Mouse (Mus musculus) limb, embryonic 10.5 days (tissue): ENCODE measurements around the gene Serpinb9b. TPM values are rescaled to one million over a fixed set of nuclear protein-coding genes. Genes with fewer than 3 reads are reported as not detected.

ENCODE experiments used
- DNase-seq: peaks from one replicate; pipeline ENCODE4 v3.0.0-alpha.2; 2017; ENCODE audit warnings: low spot score
- H3K27ac ChIP-seq: fragments of 300-500 bp; sonication (generic); 2 replicates; pipeline ENCODE4 v1.5.1; 2016; ENCODE audit warnings: mild to moderate bottlenecking
- H3K27me3 ChIP-seq: fragments of 300-500 bp; sonication (generic); 2 replicates; pipeline ENCODE4 v1.6.1; 2016; ENCODE audit warnings: low read depth, mild to moderate bottlenecking; ENCODE audit not compliant: poor library complexity, severe bottlenecking
- H3K36me3 ChIP-seq: fragments of 300-500 bp; sonication (generic); 2 replicates; pipeline ENCODE4 v1.6.1; 2016; ENCODE audit warnings: mild to moderate bottlenecking, moderate library complexity
- H3K4me1 ChIP-seq: fragments of 300-500 bp; sonication (generic); 2 replicates; pipeline ENCODE4 v1.6.1; 2016
- H3K4me3 ChIP-seq: fragments of 300-500 bp; sonication (generic); 2 replicates; pipeline ENCODE4 v1.5.1; 2016; ENCODE audit warnings: mild to moderate bottlenecking, moderate library complexity
- H3K9me3 ChIP-seq: fragments of 300-500 bp; sonication (generic); replicated peaks from 2 replicates; pipeline ENCODE4 v1.6.1; 2016; ENCODE audit warnings: mild to moderate bottlenecking
- WGBS: fragments of 180-500 bp; shearing (Covaris S2); methylation state at CpG from one replicate; pipeline ENCODE4 v1.1.7; 2016; 5-methylcytosine and 5-hydroxymethylcytosine counted together
- polyA plus RNA-seq: library from polyadenylated mRNA; unstranded; fragments of >200 nt; fragmentation: Nextera tagmentation; extraction: Ambion mirVana; gene quantifications from 2 replicates; pipeline ENCODE4 v1.2.1, GENCODE M21; 2016

Serpinb9b gene
- polyA plus RNA-seq, 1 experiment from 2014 or later: not detected

GRCm38 (mm10) chr13:33089566-33089965 lies 62.4 kb downstream of the Serpinb9b start:
- no peaks in the 10 kb centered on the region for H3K36me3 ChIP-seq
- 87% methylated on average over 3 of the region's 3 CpGs for WGBS
- H3K9me3 ChIP-seq: peaks cover 5% of the 10 kb centered on the region; the same call in 1 of the 2 replicates
- no peak for DNase-seq
- no peak overlapping the region for H3K27ac ChIP-seq
- no peaks in the 10 kb centered on the region for H3K27me3 ChIP-seq
- no peak overlapping the region for H3K4me3 ChIP-seq
- H3K4me1 ChIP-seq: no peaks in the 10 kb centered on the region

GRCm38 (mm10) chr13:33090546-33090945 lies 63.3 kb downstream of the Serpinb9b start:
- Histone ChIP-seq H3K27me3 (no peaks in the 10 kb centered on the region), H3K4me1 (no peaks in the 10 kb centered on the region), H3K9me3 (peaks cover 5% of the 10 kb centered on the region; the same call in 1 of the 2 replicates), H3K4me3 (no peak overlapping the region), H3K27ac (no peak overlapping the region), H3K36me3 (no peaks in the 10 kb centered on the region)
- 76% methylated on average over 1 of the region's 1 CpGs for WGBS
- DNase-seq: no peak

GRCm38 (mm10) chr13:33091306-33091705 lies 64.1 kb downstream of the Serpinb9b start:
- 95% methylated on average over 1 of the region's 1 CpGs for WGBS
- H3K4me3 ChIP-seq: no peak overlapping the region

More at GRCm38 (mm10) chr13:33091306-33091705, 64.1 kb downstream of the Serpinb9b start:
- Histone ChIP-seq H3K27ac (no peak overlapping the region), H3K36me3 (no peaks in the 10 kb centered on the region), H3K27me3 (no peaks in the 10 kb centered on the region), H3K4me1 (no peaks in the 10 kb centered on the region), H3K9me3 (peaks cover 5% of the 10 kb centered on the region; the same call in 1 of the 2 replicates)
- DNase-seq: no peak

Other genes with a start within 250 kb of the Serpinb9b start
- gene Mylk4, start 243.5 kb upstream of the Serpinb9b start, polyA plus RNA-seq: 0.13 and 0.26 TPM in 2 replicates
- gene Wrnip1, start 225.4 kb upstream of the Serpinb9b start, polyA plus RNA-seq: 14.8 and 20.6 TPM in 2 replicates
- not detected in 2 replicates for gene D930007J09Rik, start 224.6 kb upstream of the Serpinb9b start, polyA plus RNA-seq
- gene Serpinb1a, start 176.2 kb upstream of the Serpinb9b start, polyA plus RNA-seq: 0.46 and 2.1 TPM in 2 replicates
- not detected in 2 replicates for gene Serpinb1c, start 129.2 kb upstream of the Serpinb9b start, polyA plus RNA-seq
- gene Serpinb6b, start 62.2 kb upstream of the Serpinb9b start, polyA plus RNA-seq: 0.33 and 0.50 TPM in 2 replicates
- 0.84 and 1.0 TPM in 2 replicates for gene Serpinb9, start 24.2 kb upstream of the Serpinb9b start, polyA plus RNA-seq
- gene Serpinb1b, start 51.2 kb downstream of the Serpinb9b start, polyA plus RNA-seq: not detected in 2 replicates
- gene Serpinb9c, start 132.3 kb downstream of the Serpinb9b start, polyA plus RNA-seq: not detected in 2 replicates
- not detected in 2 replicates for gene Serpinb9d, start 165.5 kb downstream of the Serpinb9b start, polyA plus RNA-seq
- not detected in 2 replicates for gene Serpinb9e, start 222.2 kb downstream of the Serpinb9b start, polyA plus RNA-seq